Mouse (Mus musculus): Measurements from ENCODE around the gene Rrbp1.

Gene Rrbp1

GRCm38 (mm10) chr2:144006686-144007085, 4.4 kb downstream of the Rrbp1 start:
- no peak for DNase-seq (ENCODE audit: low read depth, low spot score)

GRCm38 (mm10) chr2:144005166-144005955, 5.7 kb downstream of the Rrbp1 start:
- DNase-seq (ENCODE audit: low read depth, low spot score): no peak

- no peak for DNase-seq (ENCODE audit: low read depth, low spot score)
Observed at GRCm38 (mm10) chr2:144003544-144003943, 7.5 kb downstream of the Rrbp1 start.

- no peak for DNase-seq (ENCODE audit: low read depth, low spot score)
Observed at GRCm38 (mm10) chr2:144002229-144002984, 8.7 kb downstream of the Rrbp1 start.

GRCm38 (mm10) chr2:143992977-143993376, 18.1 kb downstream of the Rrbp1 start:
- DNase-seq (ENCODE audit: low read depth, low spot score): no peak

GRCm38 (mm10) chr2:143991964-143992672, 18.9 kb downstream of the Rrbp1 start:
- no peak for DNase-seq (ENCODE audit: low read depth, low spot score)

DNA sequence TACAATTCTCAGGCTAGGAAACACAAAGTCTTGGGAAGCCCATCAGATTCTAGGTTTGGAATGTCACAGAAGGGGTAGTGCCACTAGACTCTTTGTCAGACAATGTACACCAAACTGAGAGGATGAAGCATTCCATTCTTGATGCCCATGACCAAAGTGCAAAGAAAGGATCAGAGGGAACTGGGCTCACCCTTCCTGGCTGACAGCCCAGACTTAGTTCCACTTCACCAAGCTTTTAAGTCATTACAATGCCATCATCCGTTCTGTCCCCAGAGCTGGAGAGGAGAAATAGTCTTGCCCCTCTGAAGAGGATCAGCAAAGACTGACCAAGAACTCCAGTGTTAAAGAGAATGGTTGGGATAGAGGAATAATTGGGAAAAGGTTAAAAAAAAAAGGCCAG, 20.1 kb downstream of the Rrbp1 start:
- DNase-seq (ENCODE audit: low read depth, low spot score): peak; percentile 61

- no peak for DNase-seq (ENCODE audit: low read depth, low spot score)
Observed at GRCm38 (mm10) chr2:143988016-143988415, 23.0 kb downstream of the Rrbp1 start.

GRCm38 (mm10) chr2:143987485-143987884, 23.6 kb downstream of the Rrbp1 start:
- peak; percentile 56 for DNase-seq (ENCODE audit: low read depth, low spot score)

- DNase-seq (ENCODE audit: low read depth, low spot score): no peak
Observed at GRCm38 (mm10) chr2:143983482-143983881, 27.6 kb downstream of the Rrbp1 start.

- peak; percentile 61 for DNase-seq (ENCODE audit: low read depth, low spot score)
Observed at GRCm38 (mm10) chr2:143982901-143983300, 28.2 kb downstream of the Rrbp1 start.

DNA sequence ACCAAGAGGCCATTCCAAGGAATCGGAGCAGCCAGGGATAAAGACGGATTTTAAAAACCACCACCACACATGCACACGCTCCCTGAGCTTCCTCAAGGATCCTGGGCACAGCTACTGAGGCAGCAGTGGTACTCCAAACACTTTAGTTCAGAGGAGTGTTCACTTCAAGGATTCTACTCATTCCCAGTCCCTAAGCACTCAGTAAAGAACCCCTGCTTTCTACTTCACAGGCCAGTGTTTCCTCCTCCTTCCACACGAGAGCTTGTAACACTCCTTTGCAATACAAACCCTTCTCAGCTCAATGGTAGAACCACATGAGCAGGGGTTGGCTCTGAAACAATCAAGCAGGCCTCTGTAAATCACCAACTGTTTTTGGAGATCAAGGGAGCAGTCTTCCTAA, 28.9 kb downstream of the Rrbp1 start:
- DNase-seq (ENCODE audit: low read depth, low spot score): no peak

DNA sequence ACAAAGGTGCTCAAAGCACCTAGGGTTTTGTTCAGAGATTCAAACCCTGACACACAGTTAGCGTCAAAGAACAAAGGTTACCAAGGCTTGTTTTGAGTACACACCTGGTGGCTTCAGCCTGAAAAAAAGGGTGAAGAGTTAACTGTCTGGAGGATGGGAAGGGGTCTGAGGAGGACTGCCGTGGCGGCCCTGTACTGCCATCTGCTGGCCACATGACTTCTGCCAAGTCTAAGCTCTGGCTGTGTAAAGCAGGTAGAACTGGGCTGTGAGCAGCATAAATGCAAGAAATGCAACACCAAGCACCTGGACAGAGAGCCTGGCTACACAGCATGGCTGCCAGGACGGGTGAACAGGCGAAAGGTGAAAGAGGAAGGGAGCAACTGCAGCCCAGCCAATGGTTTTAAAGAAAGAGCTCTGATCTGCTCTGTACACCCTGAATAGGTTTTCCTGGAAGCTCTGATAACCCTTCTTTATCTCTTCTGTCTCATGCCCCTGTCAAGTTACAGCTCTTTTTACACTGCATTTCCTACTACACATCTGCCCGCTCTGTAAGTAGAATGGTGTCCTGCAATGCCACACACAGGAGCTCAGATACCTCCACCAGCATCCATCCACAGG, 30.2 kb downstream of the Rrbp1 start:
- DNase-seq (ENCODE audit: low read depth, low spot score): peak; percentile 77

GRCm38 (mm10) chr2:143978444-143979147, 32.5 kb downstream of the Rrbp1 start:
- peak; percentile 28 for DNase-seq (ENCODE audit: low read depth, low spot score)

DNA sequence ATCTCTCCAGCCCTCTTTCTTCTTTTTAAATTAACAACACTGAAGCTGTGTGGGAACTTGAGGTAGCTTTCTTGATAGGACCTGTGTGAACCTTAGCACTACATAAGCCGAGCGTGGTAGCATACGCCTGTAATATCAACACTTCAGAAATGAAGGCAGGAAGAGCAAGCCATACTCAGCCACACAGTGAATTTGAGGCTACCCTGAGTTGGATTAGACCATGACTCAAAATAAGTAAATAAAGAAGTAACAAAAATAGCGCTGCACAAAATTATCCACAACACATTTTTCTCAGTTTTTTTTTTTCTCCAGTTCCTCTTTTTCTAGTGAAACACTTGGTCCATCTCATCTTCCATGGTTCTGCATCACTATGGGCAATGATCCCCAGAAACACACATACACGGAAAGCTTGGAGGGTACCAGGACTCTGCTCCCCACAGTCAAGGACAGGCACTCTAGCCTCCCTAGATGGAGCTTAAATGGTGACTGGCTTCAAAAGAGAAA, 35.9 kb downstream of the Rrbp1 start:
- DNase-seq (ENCODE audit: low read depth, low spot score): no peak

- DNase-seq (ENCODE audit: low read depth, low spot score): peak; percentile 87
Observed at GRCm38 (mm10) chr2:143973161-143973560, 37.9 kb downstream of the Rrbp1 start.

GRCm38 (mm10) chr2:143971887-143972286, 39.2 kb downstream of the Rrbp1 start:
- no peak for DNase-seq (ENCODE audit: low read depth, low spot score)

- DNase-seq (ENCODE audit: low read depth, low spot score): no peak
Observed at GRCm38 (mm10) chr2:143970841-143971240, 40.2 kb downstream of the Rrbp1 start.

DNA sequence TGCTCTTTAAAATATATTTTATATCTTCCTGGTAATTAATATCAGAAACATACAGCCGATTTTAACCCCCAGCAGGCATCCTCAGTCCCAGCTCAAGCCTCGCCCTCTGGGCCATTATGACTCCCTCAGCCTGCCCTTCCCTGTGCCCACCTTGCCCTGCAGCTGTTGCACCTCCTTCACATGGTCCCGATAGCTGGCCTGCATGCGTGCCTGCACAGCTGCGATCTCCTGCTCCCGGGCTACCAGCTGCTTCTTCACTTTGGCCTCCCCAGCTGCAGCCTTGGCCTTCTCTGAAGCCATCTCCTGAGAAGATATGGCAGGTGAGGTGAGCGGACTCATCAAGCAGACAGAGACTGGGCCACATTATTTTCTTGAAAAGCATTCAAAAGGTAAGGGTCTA, 41.8 kb downstream of the Rrbp1 start:
- DNase-seq (ENCODE audit: low read depth, low spot score): no peak

GRCm38 (mm10) chr2:143963318-143963717, 47.7 kb downstream of the Rrbp1 start:
- peak; percentile 23 for DNase-seq (ENCODE audit: low read depth, low spot score)

- no peak for DNase-seq (ENCODE audit: low read depth, low spot score)
Observed at GRCm38 (mm10) chr2:143962192-143962591, 48.9 kb downstream of the Rrbp1 start.
